Mouse (Mus musculus): Measurements from ENCODE around the gene Nisch. TPM values are rescaled to one million over a fixed set of nuclear protein-coding genes. Genes with fewer than 3 reads are reported as not detected.

The Nisch gene
- polyA plus RNA-seq, 1 experiment from 2014 or later, result 245 TPM

DNA sequence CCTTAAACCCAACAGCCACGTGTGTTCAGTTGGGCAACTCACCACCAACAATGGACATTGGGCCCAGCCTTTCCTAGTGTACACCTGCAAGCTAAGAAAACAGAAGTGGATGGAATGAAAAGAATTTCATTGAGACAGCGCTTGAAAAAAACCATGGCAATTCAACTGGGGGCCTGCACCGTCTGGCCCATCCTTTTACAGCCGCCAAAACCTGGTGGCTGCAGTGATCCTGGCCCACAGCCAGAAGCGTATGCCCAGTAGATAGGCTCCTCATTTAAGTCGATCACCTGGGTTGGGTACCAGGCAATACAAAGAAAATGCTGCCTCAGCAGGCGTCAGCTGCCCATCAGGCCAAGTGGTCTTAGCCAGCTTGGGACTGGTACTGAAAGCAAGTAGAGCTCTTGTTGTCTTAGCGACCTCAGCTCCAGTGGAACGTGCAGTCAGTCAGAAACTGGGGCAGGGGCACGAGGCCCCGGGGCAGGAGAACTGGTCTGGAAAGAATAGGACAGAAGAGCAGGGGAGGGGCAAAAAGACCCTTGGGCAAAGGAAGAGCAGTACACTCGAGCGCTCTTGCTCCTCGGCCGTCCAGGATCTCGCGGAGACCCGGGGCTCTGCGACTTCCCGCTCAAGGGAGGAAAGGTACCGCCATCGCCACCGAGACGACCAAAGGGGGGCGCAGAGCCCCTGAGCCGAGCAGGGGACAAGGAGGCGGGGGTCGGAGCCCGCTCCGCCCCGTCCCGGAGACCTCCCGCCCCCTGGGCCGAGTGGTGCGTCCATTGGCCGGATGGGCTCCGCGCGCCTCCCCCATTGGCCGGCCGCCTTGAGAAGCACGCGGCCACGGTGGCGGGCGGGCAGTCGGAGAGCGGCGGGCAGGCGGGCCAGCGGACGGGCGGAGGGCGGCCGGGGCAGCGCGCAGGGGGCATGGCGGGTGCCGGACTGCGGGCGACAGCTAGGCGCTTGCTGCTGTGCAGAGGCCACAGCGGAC, 86.2 kb downstream of the Nisch start, which contains the start of gene Nt5dc2:
Gene Nt5dc2, plus strand, starts transcription at position 818 of the 985 bp plus-strand sequence.
- peak within 1 kb of the TSS; percentile 83 for H3K4me3 ChIP-seq (ENCODE audit: low read depth, low read length)
- H3K9ac ChIP-seq (ENCODE audit: low read depth, low read length), result peak within 1 kb of the TSS; percentile 85
- ATAC-seq (replicated peaks; ENCODE audit: low FRiP score), result peak; percentile 75
- H3K9me3 ChIP-seq (ENCODE audit: control insufficient read depth, low read length), result no peaks in the 10 kb centered on the region
- 6% methylated on average over 51 of the region's 63 CpGs for WGBS
- peak; percentile 92 for DNase-seq (ENCODE audit: low spot score)
- peak within 1 kb of the TSS; percentile 85 for H3K4me2 ChIP-seq
- peak within 1 kb of the TSS; percentile 82 for H3K27ac ChIP-seq (ENCODE audit: low read depth, low read length)
- peaks cover 23% of the 10 kb centered on the region for H3K36me3 ChIP-seq (ENCODE audit: control insufficient read depth, insufficient read depth, low read length)
- peaks cover 42% of the 10 kb centered on the region for H3K4me1 ChIP-seq (replicated peaks; ENCODE audit: control insufficient read depth, insufficient read depth, low read length)
- no peaks in the 10 kb centered on the region for H3K27me3 ChIP-seq (replicated peaks; ENCODE audit: control insufficient read depth, insufficient read depth, low read length)

DNA sequence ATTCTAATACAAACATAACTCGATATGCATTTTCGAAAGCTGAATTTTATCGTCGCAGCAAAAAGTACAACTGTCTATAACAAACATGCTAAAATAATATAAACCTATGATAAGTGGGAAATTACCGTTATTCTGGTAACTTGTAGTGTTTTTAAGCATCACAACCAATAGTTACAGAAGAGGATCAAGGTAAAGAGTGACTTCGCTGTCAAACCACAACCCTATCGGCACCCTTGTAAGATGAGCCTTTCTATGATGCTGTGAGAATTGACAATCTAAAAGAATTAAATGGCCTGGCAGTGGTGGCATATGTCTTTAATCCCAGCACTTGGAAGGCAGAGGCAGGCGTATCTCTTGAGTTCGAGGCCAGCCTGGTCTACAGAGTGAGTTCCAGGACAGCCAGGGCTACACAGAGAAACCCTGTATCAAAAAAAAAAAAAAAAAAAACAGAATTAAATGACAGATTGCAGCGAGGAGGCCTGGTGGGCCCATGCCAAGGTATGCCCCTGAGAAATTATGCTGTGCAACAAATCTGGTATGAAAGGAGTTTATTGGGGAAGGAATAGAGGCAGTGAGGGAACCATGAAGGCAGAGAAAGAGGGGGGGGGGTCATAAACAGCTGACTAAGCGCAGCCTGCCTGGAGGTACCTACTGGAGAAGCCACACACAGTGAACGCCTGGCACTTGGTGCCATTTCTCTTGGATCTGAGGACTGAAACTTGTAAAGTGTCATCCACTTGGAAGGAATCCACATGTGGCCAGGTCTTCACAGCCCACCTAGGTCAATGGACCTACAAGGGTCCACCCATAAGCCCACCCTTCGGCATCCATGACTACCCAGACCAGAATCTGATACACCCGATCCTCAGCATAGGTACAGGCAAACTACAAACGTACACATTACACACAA, 87.2 kb downstream of the Nisch start:
- Histone ChIP-seq H3K4me3 (ENCODE audit: low read depth, low read length) (peak overlapping the region; percentile 86), H3K4me2 (peak overlapping the region; percentile 85), H3K9me3 (ENCODE audit: control insufficient read depth, low read length) (no peaks in the 10 kb centered on the region), H3K27me3 (replicated peaks; ENCODE audit: control insufficient read depth, insufficient read depth, low read length) (no peaks in the 10 kb centered on the region), H3K36me3 (ENCODE audit: control insufficient read depth, insufficient read depth, low read length) (peaks cover 14% of the 10 kb centered on the region), H3K4me1 (replicated peaks; ENCODE audit: control insufficient read depth, insufficient read depth, low read length) (peaks cover 52% of the 10 kb centered on the region), H3K27ac (ENCODE audit: low read depth, low read length) (peak overlapping the region; percentile 82), H3K9ac (ENCODE audit: low read depth, low read length) (no peak overlapping the region)
- ATAC-seq (replicated peaks; ENCODE audit: low FRiP score), result no peak
- DNase-seq (ENCODE audit: low spot score), result no peak
- WGBS, result 61% methylated on average over 15 of the region's 15 CpGs

DNA sequence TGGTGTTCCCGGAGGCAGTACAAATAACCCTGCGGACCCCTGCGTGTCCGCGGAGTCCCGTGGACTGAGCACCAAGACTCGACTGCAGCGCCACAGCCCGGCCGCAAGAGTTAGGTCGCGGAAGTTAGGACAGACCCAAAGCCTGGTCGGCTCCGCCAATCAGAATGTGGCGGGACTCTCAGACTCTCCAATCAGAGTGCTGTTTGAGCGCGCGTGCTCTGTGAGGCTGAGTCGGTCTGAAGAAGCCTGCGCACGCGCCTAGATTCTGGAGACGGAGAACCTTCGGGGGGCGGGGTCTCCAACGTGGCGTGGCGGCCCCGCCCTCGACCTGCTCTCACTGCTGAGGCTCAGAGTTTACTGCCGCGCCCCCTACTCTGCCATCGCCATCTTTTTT, 87.9 kb downstream of the Nisch start, which contains the start of gene Smim4:
Gene Smim4, minus strand, starts transcription at position 131 of the 394 bp plus-strand sequence.
- peak within 1 kb of the TSS; percentile 90 for H3K4me2 ChIP-seq
- H3K27ac ChIP-seq (ENCODE audit: low read depth, low read length), result peak within 1 kb of the TSS; percentile 82
- DNase-seq (ENCODE audit: low spot score), result peak; percentile 95
- under 1% methylated on average over 33 of the region's 33 CpGs for WGBS
- H3K27me3 ChIP-seq (replicated peaks; ENCODE audit: control insufficient read depth, insufficient read depth, low read length), result no peaks in the 10 kb centered on the region
- ATAC-seq (replicated peaks; ENCODE audit: low FRiP score), result peak; percentile 90
- H3K36me3 ChIP-seq (ENCODE audit: control insufficient read depth, insufficient read depth, low read length), result peaks cover 8% of the 10 kb centered on the region
- peak within 1 kb of the TSS; percentile 92 for H3K9ac ChIP-seq (ENCODE audit: low read depth, low read length)
- H3K4me1 ChIP-seq (replicated peaks; ENCODE audit: control insufficient read depth, insufficient read depth, low read length), result peaks cover 52% of the 10 kb centered on the region
- no peaks in the 10 kb centered on the region for H3K9me3 ChIP-seq (ENCODE audit: control insufficient read depth, low read length)
- peak within 1 kb of the TSS; percentile 86 for H3K4me3 ChIP-seq (ENCODE audit: low read depth, low read length)

DNA sequence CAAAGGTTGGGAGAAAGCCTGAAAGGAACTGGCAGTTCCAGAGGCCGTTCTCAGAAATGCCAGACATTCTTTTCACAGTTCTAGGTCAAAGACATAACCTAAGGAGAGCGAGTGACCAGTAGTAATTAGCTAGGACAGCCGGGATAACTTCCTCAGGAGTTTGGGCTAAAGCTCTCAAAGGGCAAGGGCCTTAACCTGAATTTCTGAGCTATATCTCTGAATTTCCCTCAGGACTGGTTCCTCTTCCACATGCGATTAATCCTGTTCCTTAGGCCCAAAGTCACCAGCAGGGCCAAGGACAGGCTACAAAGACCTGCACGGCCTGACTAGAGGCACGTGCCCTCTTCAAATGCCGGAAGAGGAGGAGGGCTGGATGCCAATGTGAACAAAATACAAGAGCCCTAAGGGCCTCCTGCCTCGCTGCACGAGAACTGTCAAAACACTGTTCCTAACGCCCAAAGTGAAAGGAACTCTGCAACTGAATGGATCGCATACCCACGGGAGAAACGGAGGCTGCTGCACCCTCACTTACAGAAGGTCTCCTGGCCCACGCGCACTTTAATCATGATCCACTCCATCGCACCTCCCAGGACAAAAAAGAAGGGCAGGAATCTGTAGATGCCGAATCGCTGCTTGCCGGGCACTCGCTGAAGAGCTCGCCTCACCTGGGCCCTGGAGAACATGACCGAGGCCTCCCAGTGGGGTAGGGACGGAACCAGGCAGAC, 88.5 kb downstream of the Nisch start:
- Histone ChIP-seq H3K27ac (ENCODE audit: low read depth, low read length) (peak overlapping the region; percentile 79), H3K4me3 (ENCODE audit: low read depth, low read length) (peak overlapping the region; percentile 86), H3K27me3 (replicated peaks; ENCODE audit: control insufficient read depth, insufficient read depth, low read length) (no peaks in the 10 kb centered on the region), H3K4me1 (replicated peaks; ENCODE audit: control insufficient read depth, insufficient read depth, low read length) (peaks cover 47% of the 10 kb centered on the region), H3K4me2 (peak overlapping the region; percentile 90), H3K9me3 (ENCODE audit: control insufficient read depth, low read length) (no peaks in the 10 kb centered on the region), H3K9ac (ENCODE audit: low read depth, low read length) (peak overlapping the region; percentile 92), H3K36me3 (ENCODE audit: control insufficient read depth, insufficient read depth, low read length) (peaks cover 7% of the 10 kb centered on the region)
- DNase-seq (ENCODE audit: low spot score) (no peak), ATAC-seq (replicated peaks; ENCODE audit: low FRiP score) (no peak; the same call in 1 of the 2 replicates)
- WGBS, result 3% methylated on average over 23 of the region's 23 CpGs

DNA sequence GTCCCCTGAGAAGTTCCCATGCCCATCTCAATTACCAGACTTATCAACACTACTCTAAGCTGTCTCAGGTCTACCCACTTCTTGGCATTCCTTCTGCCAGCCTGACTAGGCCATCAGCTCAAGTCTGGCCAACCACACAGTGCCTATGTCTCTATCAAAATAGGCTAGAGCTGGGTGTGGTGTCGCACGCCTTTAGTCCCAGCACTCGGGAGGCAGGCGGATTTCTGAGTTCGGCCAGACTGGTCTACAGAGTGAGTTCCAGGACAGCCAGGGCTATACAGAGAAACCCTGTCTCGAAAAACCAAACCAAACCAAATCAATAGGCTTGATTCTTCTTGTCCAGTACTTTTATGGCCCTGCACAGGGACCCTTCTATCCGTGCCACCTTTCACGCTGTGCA, 89.9 kb downstream of the Nisch start:
- 75% methylated on average over 8 of the region's 8 CpGs for WGBS
- Histone ChIP-seq H3K4me3 (ENCODE audit: low read depth, low read length) (peak overlapping the region; percentile 30), H3K27ac (ENCODE audit: low read depth, low read length) (peak overlapping the region; percentile 39), H3K9ac (ENCODE audit: low read depth, low read length) (peak overlapping the region; percentile 17), H3K27me3 (replicated peaks; ENCODE audit: control insufficient read depth, insufficient read depth, low read length) (no peaks in the 10 kb centered on the region), H3K36me3 (ENCODE audit: control insufficient read depth, insufficient read depth, low read length) (peaks cover 6% of the 10 kb centered on the region; the same call in 1 of the 2 replicates), H3K4me1 (replicated peaks; ENCODE audit: control insufficient read depth, insufficient read depth, low read length) (peaks cover 33% of the 10 kb centered on the region), H3K9me3 (ENCODE audit: control insufficient read depth, low read length) (no peaks in the 10 kb centered on the region), H3K4me2 (peak overlapping the region; percentile 69)
- DNase-seq (ENCODE audit: low spot score) (no peak), ATAC-seq (replicated peaks; ENCODE audit: low FRiP score) (no peak)

DNA sequence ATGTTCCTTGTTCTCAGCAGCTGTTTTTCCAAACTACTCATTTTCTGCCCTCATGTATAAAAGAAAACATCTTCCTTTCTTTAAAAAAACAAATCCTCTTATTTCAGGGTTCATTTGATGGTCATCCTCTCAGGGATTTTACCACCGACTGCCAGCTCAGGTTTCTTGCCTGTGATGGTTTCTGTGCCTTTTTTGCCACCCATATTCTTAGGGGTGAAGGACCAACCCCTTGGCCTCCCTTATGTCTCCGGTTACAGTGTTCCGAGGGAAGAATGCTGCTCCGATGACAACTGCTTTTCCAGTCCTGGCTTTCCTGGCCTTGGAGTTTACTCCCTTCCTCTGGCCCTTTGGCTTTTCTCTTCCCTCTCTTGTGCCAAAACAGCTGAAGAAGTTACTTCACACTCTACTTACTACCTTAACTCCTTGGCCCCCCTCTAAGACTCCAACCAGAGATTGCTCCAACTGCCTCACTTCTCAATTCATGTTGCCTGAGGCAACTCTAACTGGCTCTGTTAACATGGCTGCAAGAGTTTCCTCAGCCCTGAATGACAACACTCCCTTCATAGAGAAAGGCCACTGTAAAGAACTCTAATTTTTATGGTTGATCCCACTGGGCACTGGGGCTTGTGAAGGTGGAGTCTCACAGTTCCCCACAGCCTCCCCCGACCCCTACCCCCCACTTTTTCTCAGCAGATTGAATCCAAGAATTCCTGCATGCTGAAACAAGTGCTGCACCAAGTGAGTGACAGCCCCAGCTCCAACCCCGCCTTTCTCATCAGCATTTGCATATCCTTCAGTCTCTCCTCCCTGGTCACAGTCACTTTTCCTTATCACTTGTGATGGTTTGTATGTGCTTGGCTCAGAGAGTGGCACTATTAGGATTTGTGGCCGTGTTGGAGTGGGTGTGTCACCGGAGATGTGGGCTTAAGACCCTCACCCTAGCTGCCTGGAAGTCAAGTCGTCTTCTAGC, 91.4 kb downstream of the Nisch start:
- Histone ChIP-seq H3K4me2 (peak overlapping the region; percentile 69), H3K9me3 (ENCODE audit: control insufficient read depth, low read length) (no peaks in the 10 kb centered on the region), H3K4me1 (replicated peaks; ENCODE audit: control insufficient read depth, insufficient read depth, low read length) (peaks cover 30% of the 10 kb centered on the region), H3K27me3 (replicated peaks; ENCODE audit: control insufficient read depth, insufficient read depth, low read length) (no peaks in the 10 kb centered on the region), H3K9ac (ENCODE audit: low read depth, low read length) (peak overlapping the region; percentile 12; the same call in 1 of the 2 replicates), H3K36me3 (ENCODE audit: control insufficient read depth, insufficient read depth, low read length) (peaks cover 8% of the 10 kb centered on the region; the same call in 1 of the 2 replicates), H3K4me3 (ENCODE audit: low read depth, low read length) (no peak overlapping the region), H3K27ac (ENCODE audit: low read depth, low read length) (peak overlapping the region; percentile 19; the same call in 1 of the 2 replicates)
- ATAC-seq (replicated peaks; ENCODE audit: low FRiP score) (no peak), DNase-seq (ENCODE audit: low spot score) (no peak)
- 65% methylated on average over 9 of the region's 9 CpGs for WGBS
